Mouse (Mus musculus) frontal cortex, postnatal 36 days (tissue): ENCODE results near the gene Pdpk1.

Source experiments
- DNase-seq, 2 experiments: peaks; one replicate each; pipeline ENCODE4 v3.0.0; 2022; ENCODE audit warnings: low spot score in 2 of 2

The Pdpk1 gene

DNA sequence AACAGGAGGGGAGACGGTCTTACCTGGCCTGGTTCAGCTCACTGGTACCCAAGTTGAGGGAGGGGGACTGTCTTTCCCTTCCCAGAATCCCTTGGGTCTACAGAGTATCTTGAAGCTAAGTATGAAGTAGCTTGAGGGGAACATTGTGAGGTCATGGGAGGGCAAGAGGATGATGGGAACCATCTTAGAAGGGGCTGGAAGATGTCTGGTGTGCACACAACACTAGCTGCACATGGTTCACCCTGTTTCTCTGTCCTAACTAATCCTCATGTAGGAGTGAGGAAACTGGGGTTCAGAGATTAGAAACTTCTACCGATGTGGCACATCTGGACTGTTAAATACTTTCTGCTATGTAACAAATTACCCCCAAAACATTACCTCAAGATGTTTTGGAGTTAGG is at the start of gene Pdpk1:
Pdpk1 (minus strand) TSS at position 101 of the 400 bp plus-strand sequence.
- no peak for DNase-seq

DNA sequence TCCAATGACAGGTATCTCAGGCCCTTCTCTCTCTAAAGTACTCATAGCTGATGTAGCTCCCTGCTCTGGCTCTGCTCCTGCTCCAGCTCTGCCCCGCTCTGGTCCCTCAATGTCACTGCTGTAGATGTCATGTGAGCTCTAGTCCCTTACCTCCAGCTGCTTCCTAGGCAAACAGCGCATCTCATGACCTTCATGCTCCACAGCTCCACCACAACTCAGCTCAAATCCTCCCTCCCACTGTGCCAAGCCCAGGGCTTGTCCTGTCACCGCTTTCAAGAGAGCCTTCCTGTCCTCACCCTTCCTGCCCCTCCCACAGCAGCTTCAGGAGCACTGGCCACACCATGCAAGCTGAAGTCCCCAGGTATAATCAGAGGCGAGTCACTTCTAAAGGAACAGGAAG is 49.0 kb upstream of the Pdpk1 start:
- DNase-seq: no peak

DNA sequence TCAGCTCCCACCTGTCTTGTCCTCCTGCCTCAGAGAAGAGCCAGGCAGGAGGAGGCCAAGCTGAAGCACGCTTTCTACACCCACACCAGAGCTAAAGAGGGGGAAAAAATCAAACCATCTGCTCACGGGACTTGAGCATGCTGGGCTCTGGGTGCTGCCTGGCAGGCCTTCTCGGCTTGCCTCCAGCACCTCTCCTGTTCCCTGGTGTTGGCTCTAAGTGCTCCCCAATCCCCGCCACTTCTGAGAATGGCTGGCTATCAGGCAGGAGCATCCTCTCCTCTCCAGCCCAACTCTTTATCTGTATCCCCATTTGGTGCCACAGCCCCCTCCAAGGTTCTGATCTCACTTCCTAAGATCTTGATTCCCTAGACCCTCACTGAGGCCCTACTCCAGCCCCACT is 48.5 kb upstream of the Pdpk1 start:
- DNase-seq: peak; percentile 67 to 87

DNA sequence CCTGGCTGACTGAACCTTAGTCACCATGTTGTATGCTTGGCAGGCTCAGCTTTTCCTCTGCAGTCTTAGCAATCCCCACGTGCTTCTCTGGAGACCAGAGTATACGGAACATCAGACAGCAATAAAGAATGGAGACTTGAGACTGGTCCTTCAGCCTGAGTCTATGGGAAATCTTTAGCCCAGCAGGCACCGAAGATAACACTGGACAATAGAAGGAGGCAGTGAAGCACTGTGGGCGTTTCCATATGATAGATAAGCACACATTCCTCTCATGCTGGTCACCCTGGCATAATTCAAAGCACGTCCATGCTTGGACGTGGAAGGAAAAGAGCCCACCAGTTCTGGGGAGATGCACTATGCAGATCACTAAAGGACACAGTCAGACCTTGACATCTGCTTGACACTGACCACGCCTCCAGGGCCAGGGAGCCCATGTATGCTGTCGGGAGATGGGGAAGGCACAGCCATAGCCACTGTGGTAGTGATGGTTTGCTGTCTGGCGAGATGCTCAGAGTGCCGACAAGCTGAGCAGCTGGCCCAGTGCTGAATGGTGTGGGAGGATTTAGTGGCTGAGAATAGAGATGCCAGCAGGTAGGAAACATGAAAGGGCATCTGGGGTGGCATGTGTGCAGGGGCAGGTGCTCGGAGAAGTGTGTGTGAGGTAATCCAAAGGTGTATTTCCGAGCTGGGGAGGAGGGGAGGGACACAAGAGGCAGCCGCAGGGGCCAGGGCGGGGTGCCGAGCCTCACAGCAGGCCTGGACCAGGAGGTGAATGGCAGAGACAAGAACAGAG is 46.5 kb upstream of the Pdpk1 start:
- no peak for DNase-seq

DNA sequence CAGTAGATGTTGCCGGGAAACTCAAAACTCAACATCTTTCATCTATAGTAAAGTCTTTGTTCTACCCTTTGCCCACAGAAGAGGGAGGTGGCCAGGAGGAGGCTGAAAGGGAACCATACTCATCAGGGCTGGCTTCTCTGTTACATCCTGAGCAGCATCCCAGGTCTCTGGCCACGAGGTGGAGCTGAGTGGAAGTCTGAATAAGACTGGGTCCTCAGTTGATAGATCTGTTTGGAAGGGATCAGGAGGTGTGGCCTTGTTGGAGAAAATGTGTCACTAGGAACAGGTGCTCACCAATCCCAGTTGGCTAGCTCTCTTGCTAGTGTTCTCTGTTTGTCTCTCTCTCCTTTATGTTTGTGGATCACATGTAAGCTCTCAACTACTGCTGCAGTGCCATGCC is 44.6 kb upstream of the Pdpk1 start:
- DNase-seq: no peak

DNA sequence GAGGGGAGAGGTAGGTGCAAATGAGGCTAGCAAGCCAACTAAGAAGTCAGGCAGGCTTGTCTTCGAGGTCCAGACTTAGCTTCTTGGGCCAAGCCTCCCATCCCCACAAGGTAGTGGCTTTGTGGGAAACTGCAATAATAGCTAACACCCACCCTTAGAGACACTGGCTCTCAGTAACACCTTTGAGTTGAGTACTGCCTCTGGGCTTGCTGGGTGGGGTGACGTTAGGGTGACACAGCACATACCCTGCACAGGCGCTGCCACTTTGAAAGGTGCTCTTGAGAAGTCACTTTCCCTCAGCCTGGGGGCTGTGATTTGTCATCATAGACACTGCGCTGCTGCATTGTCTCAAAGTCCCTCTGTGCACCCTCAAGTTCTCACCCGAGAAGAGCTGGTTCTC is 43.0 kb upstream of the Pdpk1 start:
- no peak for DNase-seq

DNA sequence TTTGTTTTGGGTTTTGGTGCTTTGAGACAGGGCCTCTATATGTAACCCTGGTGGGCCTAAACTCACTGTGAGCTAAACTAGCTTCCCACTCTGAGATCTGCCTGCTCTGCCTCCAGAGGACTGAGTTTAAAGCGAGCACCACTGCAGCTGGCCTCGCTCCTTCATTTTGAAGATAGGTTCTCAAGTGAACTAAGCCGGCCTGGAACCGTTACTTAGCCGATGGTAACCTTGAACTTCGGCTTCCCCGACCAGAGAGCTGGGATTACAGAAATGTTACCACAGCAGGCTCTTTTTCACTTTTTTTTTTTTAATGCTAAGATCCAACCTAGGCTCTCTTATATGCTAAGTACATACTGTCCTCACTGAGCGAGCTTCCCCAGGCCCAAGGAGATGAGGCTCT is 42.5 kb upstream of the Pdpk1 start:
- DNase-seq: no peak

DNA sequence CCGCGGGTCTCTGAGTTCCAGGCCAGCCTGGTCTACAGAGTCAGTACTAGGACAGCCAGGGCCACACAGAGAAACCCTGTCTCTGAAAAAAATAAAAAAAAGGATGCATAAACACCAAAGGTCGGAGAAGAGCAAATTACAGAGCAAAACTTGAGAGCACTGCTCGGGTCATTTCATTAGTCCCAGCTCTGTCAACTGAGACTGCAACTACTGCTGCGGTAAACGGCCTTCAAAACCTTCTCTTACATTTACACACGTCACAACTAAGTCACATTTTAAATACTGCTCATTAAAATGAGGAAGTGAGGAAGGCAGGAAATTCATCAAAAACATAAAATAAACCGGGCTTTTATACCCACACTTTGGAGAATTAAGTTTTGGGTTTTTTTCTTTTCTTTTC is 42.1 kb upstream of the Pdpk1 start:
- no peak for DNase-seq

DNA sequence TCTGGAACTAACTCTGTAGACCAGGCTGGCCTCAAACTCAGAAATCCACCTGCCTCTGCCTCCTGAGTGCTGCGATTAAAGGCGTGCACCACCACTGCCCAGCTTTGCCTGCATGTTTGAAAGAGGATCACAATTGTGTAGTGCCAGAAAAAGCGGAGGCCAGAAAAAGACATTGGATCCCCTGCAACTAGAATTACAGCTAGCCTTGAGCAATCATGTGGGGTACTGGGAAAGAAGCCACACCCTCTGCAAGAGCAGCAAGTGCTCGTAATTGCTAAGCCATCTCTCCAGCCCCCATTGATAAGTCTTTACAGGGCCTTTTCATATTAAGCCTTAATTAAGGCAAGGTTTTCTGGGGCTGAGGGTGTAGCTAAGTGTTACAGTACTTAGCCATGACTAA is 40.8 kb upstream of the Pdpk1 start:
- DNase-seq: no peak

DNA sequence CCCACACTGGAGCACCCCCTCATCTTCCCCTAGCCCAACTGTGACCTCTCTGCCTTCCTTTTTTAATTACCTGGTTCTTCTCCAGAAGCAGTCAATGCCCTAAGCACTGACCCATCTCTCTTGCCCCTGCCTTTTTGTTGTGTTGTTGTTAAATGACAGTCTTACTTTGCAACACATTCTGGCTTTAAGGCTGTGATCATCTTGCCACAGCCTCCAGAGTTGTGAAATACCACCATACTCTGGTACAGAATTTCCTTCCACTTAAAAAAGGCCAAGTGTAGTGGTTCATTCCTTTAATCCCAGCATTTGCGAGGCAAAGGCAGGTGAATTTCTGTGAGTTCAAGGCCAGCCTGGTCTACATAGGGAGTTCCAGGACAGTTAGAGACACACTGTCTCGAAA is 40.2 kb upstream of the Pdpk1 start:
- DNase-seq: no peak

DNA sequence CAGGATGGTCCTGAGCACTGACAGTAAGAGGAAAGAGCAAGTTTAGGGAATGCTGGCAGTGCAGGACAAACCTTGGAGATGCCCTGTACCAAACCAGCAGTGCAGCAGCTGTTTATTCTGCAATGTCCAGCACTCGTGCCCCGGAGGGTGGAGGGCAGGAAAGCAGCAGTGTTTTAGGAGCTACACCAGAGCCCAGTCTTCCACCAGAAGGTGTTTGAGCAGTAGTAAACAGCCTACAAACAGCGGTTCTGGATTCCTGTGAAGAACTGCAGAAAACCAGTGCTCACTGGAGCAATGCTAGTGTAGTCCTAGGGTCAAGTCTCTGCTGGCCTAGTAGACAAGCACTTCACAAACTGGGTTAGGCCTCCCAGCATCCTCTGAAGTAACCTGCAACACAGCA is 23.5 kb upstream of the Pdpk1 start:
- no peak for DNase-seq

DNA sequence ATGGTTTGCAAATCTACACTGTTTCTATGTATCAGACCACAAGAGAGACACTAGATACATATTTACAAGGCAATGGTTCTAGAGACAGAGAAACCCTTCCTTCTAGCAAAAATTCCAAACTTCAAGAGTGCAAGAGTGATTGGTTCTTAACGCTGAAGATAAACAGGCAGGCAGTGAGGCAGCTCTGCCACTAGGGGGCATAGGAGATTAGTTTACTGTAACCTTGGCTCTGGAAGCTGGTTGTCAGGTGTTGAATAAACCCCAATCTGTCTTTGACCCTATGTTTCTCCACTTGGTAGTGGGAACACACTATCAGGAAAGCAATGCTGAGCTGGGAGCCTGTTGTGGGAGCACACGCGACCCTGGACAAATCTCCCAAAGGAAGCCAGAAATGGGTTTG is 22.7 kb upstream of the Pdpk1 start:
- DNase-seq: peak; percentile 62 to 76

DNA sequence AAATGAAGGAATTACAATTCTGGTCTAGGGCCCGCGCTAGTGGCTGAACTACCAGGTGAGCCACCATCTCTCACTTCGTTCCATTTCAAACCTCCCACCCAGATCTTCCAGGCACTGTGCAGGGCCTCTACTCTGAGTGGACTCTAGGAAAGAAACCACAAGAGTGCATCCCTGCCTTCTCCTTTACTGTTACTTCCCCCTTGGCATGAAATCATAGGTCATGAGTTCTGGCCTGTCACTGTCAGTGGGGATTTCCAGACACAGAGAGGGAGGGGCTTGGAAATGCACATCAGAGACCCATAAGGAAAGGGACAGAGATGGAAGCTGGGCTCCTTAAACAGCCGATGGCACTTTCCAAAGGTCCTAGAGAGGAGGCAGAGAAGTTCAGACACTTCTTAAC is 21.0 kb upstream of the Pdpk1 start:
- no peak for DNase-seq

DNA sequence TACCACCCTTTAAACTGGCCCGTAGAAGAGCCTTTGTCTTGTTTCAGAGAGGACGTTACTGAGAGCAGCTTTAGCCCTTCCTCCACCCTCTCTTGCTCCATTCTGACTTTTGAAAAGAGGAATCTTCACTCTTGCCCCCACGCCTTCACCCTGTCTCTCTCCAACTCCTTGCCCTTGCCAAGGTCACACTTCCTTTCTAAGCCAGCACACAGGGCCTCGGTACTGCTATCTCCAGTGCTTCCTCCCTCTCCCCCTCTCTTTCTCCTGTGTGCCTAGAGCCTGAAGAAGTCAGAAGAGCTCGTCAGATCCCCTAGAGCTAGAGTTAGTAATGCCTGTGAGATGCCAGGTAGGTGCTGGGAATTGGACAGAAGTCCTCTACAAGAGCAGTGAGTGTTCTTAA is 20.0 kb upstream of the Pdpk1 start:
- DNase-seq: no peak

DNA sequence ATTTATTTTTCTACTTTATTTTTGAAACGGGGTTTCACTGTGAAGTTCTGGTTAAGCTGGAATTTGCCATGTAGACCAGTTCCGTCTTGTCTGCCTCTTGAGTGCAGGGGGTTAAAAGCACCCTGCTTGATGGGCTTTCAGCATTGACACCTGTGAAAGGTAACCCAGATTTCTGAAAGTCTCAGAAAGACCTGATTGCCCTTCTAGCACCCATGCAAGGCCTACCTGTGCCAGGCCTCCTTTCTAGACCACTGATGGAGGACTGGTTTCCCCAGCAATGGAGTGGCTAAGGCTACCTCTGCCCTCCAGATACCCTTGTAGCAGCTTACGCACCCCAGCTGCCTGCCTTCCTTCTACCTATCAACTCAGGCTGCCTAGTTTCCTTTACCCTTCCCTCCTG is 19.4 kb upstream of the Pdpk1 start:
- no peak for DNase-seq

DNA sequence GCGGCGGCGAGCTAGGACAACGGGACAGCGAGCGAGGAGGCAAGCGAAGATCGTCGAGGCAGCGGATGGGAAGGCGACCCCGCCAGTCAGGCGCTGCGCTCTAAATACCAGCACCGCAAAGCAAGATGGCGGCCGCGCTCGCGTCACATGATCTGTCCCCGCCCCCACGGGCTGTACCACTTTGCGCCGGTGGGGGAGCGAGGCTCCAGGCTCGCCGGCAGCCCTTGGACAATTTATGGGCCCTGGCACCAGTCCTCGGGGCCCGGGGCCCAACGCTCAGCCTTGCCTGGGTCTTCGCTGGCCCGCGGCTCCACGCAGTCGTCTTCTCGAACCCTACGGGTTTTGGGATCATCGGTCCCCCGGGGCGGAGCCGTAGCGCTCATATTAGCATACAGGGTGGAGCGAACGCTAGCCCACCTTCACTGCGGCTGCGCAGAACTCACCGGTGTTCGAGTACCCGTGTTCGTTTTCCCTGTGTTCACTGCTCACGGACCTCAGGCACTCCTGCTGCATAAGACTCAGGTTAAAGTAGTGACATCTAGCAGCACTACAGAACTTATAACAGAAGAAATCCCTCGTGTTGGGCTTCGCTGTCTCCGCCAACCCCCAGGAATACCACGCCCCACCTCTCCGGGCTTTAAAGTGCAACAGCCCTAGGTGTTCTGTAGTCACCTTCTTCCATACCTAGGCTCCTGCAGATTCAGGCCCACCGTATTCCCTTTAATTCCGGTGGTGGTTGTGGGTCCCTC is 18.8 kb upstream of the Pdpk1 start, which contains the start of gene Atp6v0c:
Atp6v0c (minus strand) TSS at position 386 of the 749 bp plus-strand sequence.
- DNase-seq: peak; percentile 97

DNA sequence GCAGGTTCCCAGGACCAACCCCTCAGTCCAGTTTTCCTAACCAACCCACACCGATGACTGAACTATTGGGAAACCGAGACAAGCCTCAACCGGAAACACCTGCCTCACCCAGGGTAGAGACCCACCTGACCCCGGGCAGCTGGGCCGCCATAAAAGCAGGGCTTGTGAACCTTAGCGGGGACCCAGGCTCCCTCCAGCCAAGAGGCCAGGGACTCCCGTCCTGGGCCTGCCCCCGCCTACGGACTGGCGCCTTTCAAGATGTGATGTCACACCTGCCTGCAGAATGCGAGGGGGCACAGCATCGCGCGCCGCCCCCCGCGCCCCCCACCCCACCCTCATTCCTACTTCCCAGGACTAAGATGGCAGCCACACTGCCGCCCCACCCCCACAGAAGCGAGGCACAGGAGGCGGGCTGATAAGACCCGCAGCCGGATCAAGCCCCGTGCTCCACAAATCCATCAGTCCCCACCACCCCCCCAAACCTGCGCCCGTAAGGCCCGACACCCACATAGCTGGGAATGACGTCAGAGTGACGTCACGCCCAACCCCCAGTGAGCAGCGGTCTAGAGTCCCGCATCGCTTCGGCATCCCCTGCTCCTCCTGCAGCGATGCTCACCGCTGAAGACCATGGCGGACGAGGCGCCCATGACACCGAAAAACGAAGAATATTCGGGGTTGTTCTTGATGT is 18.0 kb upstream of the Pdpk1 start:
- peak; percentile 72 to 73 for DNase-seq

DNA sequence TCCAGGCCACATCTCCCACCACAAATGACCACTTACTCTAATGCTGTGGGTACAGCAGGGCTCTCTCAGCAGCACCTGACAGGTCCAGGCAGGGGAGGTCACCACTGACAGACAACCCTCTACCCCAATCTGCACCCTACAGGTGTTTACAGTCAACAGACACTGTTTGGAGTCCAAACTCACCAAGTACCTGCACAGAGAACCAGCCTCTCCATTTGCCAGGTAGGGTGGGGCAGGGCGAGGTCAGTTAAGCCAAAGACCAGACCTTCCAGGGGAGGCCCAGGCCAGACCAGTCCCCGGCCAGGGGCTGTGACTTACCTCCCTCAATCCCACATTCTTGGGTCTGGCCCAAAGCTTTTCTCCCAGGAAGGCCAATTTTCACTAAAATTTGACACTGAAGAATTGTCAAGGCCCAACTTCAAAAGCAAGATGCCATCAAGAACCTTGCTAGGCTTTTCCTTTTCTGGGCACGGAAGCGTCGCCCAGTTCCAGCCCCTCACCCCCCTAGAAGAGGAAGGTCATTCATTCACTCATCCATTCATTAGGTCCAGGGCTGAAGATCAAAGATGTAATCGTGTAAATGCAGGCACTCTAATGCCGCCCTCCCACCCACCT is 17.3 kb upstream of the Pdpk1 start:
- DNase-seq: no peak

DNA sequence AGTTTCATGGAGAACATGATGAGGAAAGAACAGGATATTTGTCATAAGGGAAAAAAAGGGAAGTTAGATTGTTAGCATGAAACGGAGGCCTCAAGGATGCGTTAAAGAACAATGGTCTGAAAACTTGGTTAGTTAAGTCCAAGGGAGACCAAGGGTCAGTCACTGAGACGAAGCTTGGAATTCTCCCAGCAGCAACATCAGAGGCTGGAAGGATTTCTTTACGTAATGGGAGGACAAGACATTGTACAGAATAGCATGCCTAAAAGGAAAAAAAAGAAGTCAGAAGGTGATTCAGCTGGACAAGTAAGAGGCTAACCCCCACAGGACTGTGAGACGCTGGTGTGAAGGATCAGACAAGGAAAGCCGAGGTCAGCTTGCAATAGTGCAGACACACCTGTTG is 16.4 kb upstream of the Pdpk1 start:
- no peak for DNase-seq

DNA sequence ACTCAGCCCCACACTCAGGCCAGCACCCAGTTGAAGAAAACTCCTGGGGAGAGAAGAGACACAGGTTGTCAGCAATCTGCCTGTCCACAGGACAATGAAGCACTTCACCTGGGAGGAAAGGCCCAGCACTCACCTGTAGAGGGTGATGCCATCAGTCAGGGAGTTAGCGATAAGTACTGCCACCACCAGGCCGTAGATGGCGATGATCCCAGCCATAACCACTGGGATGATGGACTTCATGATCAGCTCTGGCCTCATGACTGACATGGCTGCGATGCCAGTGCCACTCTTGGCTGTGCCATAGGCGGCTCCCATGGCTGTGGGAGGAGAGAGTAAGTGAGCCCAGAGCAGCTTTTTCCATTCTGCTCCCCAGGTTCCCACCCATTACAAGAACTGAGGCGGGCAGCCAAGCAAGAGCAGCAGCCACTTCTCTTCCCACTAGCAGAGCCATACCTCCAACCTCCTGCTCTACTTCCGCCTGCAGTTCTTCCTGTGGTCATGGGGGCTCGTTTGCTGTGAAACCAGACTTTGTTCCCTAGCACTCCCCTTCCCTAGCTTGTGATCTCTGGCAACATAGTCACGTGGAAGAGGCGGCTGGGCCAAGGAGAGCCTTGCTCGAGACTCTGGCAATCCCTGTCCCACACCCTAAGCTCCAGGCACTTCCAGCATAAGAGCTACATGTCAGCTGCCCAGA is 14.0 kb upstream of the Pdpk1 start:
- DNase-seq: no peak

DNA sequence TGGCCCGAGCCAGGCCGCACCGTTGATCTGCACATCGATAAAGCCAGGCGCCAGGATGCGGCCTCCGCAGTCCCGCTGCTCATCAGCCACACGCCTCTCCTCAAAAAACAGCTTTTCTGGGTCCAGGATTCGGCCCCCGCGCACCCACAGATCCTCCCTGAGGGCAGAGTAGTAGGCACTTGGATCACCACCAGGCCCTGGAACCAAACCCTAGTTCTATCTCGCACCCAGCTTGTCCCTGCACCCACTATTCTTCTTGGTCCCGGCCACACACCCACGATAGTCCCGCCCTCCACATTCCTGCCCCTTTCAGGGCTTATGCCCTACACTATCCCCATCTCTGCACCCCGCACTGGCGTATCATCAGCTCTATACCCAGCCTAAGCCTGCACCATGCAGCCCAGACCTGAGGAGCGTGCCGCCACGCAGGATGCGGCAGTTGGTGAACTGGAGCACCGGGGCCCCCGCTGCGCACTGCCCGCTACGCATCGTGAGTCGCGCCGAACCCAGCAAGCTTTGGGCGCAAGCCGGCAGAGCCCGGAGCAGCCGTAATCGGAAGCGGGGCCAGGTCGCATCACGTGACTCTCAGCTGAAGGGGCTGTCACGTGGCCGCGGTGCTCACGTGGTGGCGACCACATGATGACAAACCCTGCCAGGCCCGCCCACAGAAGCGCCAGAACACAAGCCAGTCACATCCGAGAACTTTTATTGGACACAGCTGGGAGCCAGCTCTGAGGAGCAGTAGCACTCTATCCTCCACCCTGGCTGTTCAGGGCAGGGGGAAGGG is 12.6 kb upstream of the Pdpk1 start, which contains the start of gene Amdhd2:
Amdhd2 (minus strand) TSS at position 591 of the 787 bp plus-strand sequence.
- DNase-seq: peak; percentile 98 to 99
